1 mouse cellular context compared by ENCODE assay signal in the genomic region with DNA sequence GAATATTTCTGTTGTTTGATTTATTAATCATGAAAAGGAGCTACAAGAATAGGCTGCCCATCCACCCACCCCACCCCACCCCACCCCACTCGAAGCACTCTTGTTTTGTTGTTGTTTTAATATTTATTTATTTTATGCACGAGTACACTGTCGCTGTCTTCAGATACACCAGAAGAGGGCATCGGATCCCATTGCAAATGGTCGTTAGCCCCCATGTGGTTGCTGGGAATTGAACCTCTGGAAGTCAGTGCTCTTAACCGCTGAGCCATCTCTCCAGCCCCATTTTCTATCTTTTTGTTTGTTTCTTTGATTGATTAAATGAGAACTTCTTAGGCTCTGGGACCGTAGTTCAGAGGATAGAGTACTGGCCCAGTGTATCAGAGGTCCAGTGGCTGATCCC.
A peak's percentile ranks its signal among the peaks of the same experiment; 100 is the strongest.
TF ChIP-seq lines count a peak whose summit lies in the region.

No protein-coding gene starts in this region.

TF ChIP-seq in MEL, 35 proteins besides CTCF, POLR2A, EP300 and RAD21 (continued from another document):
- no peak for TF ChIP-seq ZKSCAN1 (IDR thresholded peaks at IDR 0.05; ENCODE audit: low read depth, low read length)
- TF ChIP-seq RCOR1 (IDR thresholded peaks at IDR 0.05; ENCODE audit: low read depth, low read length), result no peak
- TF ChIP-seq MAZ (IDR thresholded peaks at IDR 0.05; ENCODE audit: low read depth, low read length), result no peak
- TF ChIP-seq MAX (IDR thresholded peaks at IDR 0.05; ENCODE audit: low read length), result no peak
- TF ChIP-seq ZMIZ1 (IDR thresholded peaks at IDR 0.05; ENCODE audit: low read depth, low read length), result no peak
- TF ChIP-seq POLR2AphosphoS5 (IDR thresholded peaks at IDR 0.05; ENCODE audit: borderline replicate concordance, low read depth, low read length), result no peak
- TF ChIP-seq MEF2A (IDR thresholded peaks at IDR 0.05; ENCODE audit: extremely low read depth, insufficient replicate concordance, low read depth, low read length, poor library complexity, severe bottlenecking), result no peak
- no peak for TF ChIP-seq NELFE (IDR thresholded peaks at IDR 0.05; ENCODE audit: low read depth, low read length)
- TF ChIP-seq MYC (IDR thresholded peaks at IDR 0.05; ENCODE audit: low read depth, low read length), result 0 out of 2 replicates have a peak, but pooled peaks have one; percentile 53
- peak; percentile 64 for TF ChIP-seq SMC3 (IDR thresholded peaks at IDR 0.05; ENCODE audit: low read depth, low read length)
- no peak for TF ChIP-seq JUND (IDR thresholded peaks at IDR 0.05; ENCODE audit: low read depth, low read length)
- no peak for TF ChIP-seq TBP (IDR thresholded peaks at IDR 0.05; ENCODE audit: low read depth, low read length)
- no peak for TF ChIP-seq TAL1 (IDR thresholded peaks at IDR 0.05; ENCODE audit: low read length)
- no peak for TF ChIP-seq MYB (IDR thresholded peaks at IDR 0.05; ENCODE audit: low read depth, low read length)
- no peak for TF ChIP-seq USF1 (IDR thresholded peaks at IDR 0.05; ENCODE audit: low read depth, low read length)
- no peak for TF ChIP-seq USF2 (IDR thresholded peaks at IDR 0.05; ENCODE audit: borderline replicate concordance in 1 of 2, insufficient read depth in 1 of 2, low read depth in 1 of 2, low read length in 2 of 2)
- no peak for TF ChIP-seq ZNF384 (IDR thresholded peaks at IDR 0.05; ENCODE audit: low read depth, low read length)
- no peak for TF ChIP-seq UBTF (IDR thresholded peaks at IDR 0.05; ENCODE audit: borderline replicate concordance, insufficient read depth, low read depth, low read length)
- TF ChIP-seq MAFK (IDR thresholded peaks at IDR 0.05; ENCODE audit: borderline replicate concordance, low read depth, low read length), result no peak
- TF ChIP-seq KAT2A (conservative IDR thresholded peaks at IDR 0.05; ENCODE audit: low read depth, low read length), result no peak
